Mouse (Mus musculus) stomach, postnatal 0 days (tissue): ENCODE measurements around the gene Gm15155. TPM values are rescaled to one million over a fixed set of nuclear protein-coding genes. Genes with fewer than 3 reads are reported as not detected.
"Not testable (repeated sequence)": the region's sequence is repeated elsewhere in the genome, so short reads cannot be mapped to it uniquely, and the experiment has no call there.

ENCODE experiments used
- ATAC-seq: fragments of 200-750 bp; cut with Nextera tagmentation; 2 replicates; pipeline ENCODE4 v1.8.0; 2017; ENCODE audit not compliant: low FRiP score, low TSS enrichment
- DNase-seq: peaks from one replicate; pipeline ENCODE4 v3.0.0-alpha.2; 2016; ENCODE audit warnings: low spot score
- H3K27ac ChIP-seq: fragments of 300-500 bp; sonication (generic); replicated peaks from 2 replicates; pipeline ENCODE4 v1.5.1; 2014; ENCODE audit warnings: mild to moderate bottlenecking, control low read depth
- H3K27me3 ChIP-seq: fragments of 300-500 bp; sonication (generic); 2 replicates; pipeline ENCODE4 v1.6.1; 2014; ENCODE audit warnings: low read length; ENCODE audit not compliant: control insufficient read depth, insufficient read depth
- H3K36me3 ChIP-seq: fragments of 300-500 bp; sonication (generic); 2 replicates; pipeline ENCODE4 v1.6.1; 2014; ENCODE audit warnings: low read length, mixed read lengths; ENCODE audit not compliant: control insufficient read depth, insufficient read depth
- H3K4me1 ChIP-seq: fragments of 300-500 bp; sonication (generic); replicated peaks from 2 replicates; pipeline ENCODE4 v1.6.1; 2014; ENCODE audit warnings: antibody characterized with exemption; ENCODE audit not compliant: control insufficient read depth, insufficient read depth
- H3K4me2 ChIP-seq: fragments of 300-500 bp; sonication (generic); replicated peaks from 2 replicates; pipeline ENCODE4 v1.6.1; 2014; ENCODE audit warnings: low read depth, mild to moderate bottlenecking, control low read depth, moderate library complexity
- H3K4me3 ChIP-seq: fragments of 300-500 bp; sonication (generic); 2 replicates; pipeline ENCODE4 v1.5.1; 2014; ENCODE audit warnings: low read depth, low read length, control low read depth
- H3K9ac ChIP-seq: fragments of 300-500 bp; sonication (generic); 2 replicates; pipeline ENCODE4 v1.6.1; 2014; ENCODE audit warnings: mild to moderate bottlenecking, low read length, control low read depth, mixed read lengths
- H3K9me3 ChIP-seq: fragments of 300-500 bp; sonication (generic); 2 replicates; pipeline ENCODE4 v1.6.1; 2016; ENCODE audit warnings: low read length; ENCODE audit not compliant: control insufficient read depth
- CTCF ChIP-seq: IDR thresholded peaks from 2 replicates; pipeline ENCODE4 v1.5.1; 2016; ENCODE audit warnings: antibody characterized with exemption, low read depth, mild to moderate bottlenecking, moderate library complexity
- EP300 ChIP-seq: optimal IDR thresholded peaks from 2 replicates; pipeline ENCODE3; 2016; ENCODE audit warnings: antibody characterized with exemption
- WGBS: fragments of 180-500 bp; shearing (Covaris S2); extraction: QIAGEN DNeasy Blood & Tissue Kit; methylation state at CpG from one replicate; pipeline ENCODE4 v1.1.7; 2014; 5-methylcytosine and 5-hydroxymethylcytosine counted together
- polyA plus RNA-seq: library from polyadenylated mRNA; unstranded; fragments of >200 nt; fragmentation: Nextera tagmentation; extraction: Ambion mirVana; gene quantifications from 2 replicates; pipeline ENCODE4 v1.2.1, GENCODE M21; 2015

Gene Gm15155
- polyA plus RNA-seq, 1 experiment from 2014 or later: not detected

GRCm38 (mm10) chrX:155625671-155626196, 1.2 kb downstream of the Gm15155 start:
- H3K9ac ChIP-seq: no peak overlapping the region
- TF ChIP-seq CTCF: no peak
- no peak for TF ChIP-seq EP300
- H3K4me2 ChIP-seq: peak overlapping the region; percentile 11; the same call in 1 of the 2 replicates
- H3K4me3 ChIP-seq: no peak overlapping the region
- H3K27me3 ChIP-seq: no peaks in the 10 kb centered on the region
- ATAC-seq: no peak
- H3K36me3 ChIP-seq: no peaks in the 10 kb centered on the region
- no peaks in the 10 kb centered on the region for H3K4me1 ChIP-seq
- H3K27ac ChIP-seq: no peak overlapping the region
- no peak for DNase-seq
- WGBS: 8% methylated on average over 13 of the region's 13 CpGs
- no peaks in the 10 kb centered on the region for H3K9me3 ChIP-seq

GRCm38 (mm10) chrX:155643975-155644374, 19.4 kb downstream of the Gm15155 start:
- 20% methylated on average over 1 of the region's 1 CpGs for WGBS
- Histone ChIP-seq H3K4me2 (no peak overlapping the region), H3K27ac (no peak overlapping the region), H3K36me3 (no peaks in the 10 kb centered on the region), H3K9ac (no peak overlapping the region), H3K9me3 (no peaks in the 10 kb centered on the region), H3K27me3 (no peaks in the 10 kb centered on the region), H3K4me3 (no peak overlapping the region), H3K4me1 (no peaks in the 10 kb centered on the region)
- no peak for ATAC-seq
- DNase-seq: no peak
- peak; percentile 78 for TF ChIP-seq CTCF
- no peak for TF ChIP-seq EP300

DNA sequence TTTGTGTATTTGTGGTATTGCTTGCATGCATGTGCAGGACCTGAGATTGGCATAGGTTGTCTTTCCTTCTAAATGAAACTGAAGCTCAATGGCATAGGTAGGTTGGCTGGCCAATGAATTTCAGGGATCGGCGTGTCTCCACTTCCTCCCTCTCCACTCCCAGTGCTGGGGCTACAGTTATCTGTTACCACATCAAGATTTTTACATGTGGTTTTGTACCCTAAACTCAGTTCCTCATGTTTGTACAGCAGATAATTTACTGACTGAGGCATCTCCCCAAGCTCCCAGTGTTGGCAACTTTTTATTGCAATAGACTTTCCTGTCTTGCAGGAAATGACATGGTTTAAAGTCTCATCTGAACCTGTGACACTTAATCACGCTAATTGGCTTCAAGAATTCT, 21.4 kb downstream of the Gm15155 start:
- Histone ChIP-seq H3K4me1 (no peaks in the 10 kb centered on the region), H3K4me2 (no peak overlapping the region), H3K9ac (no peak overlapping the region), H3K27me3 (no peaks in the 10 kb centered on the region), H3K27ac (no peak overlapping the region), H3K4me3 (no peak overlapping the region), H3K9me3 (no peaks in the 10 kb centered on the region), H3K36me3 (no peaks in the 10 kb centered on the region)
- 85% methylated on average over 3 of the region's 3 CpGs for WGBS
- no peak for DNase-seq
- TF ChIP-seq EP300 (no peak), CTCF (no peak)
- ATAC-seq: no peak

DNA sequence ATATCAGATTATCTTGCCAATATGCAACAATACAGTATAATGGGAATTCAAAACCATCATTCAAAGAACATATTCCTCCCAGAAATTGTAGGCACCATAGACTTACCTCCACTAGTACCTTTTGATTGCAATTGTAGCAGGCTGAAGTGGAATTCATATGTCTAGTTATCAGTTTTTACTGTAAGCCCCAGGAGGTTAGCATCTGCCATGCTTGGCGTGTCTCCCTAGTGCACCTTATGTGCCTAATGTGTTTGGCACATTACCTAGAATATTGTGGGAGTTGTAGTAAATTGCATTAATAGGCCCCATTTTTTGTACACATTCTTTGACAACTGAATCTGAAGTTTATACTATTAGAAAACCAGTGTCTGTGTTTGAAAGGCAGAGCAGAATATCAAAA, 33.4 kb downstream of the Gm15155 start:
- Histone ChIP-seq H3K4me1 (no peaks in the 10 kb centered on the region), H3K4me2 (no peak overlapping the region), H3K36me3 (no peaks in the 10 kb centered on the region), H3K9me3 (no peaks in the 10 kb centered on the region), H3K4me3 (no peak overlapping the region), H3K9ac (no peak overlapping the region), H3K27me3 (no peaks in the 10 kb centered on the region), H3K27ac (no peak overlapping the region)
- ATAC-seq (no peak), DNase-seq (no peak)
- WGBS: 82% methylated on average over 1 of the region's 1 CpGs
- no peak for TF ChIP-seq CTCF
- no peak for TF ChIP-seq EP300

GRCm38 (mm10) chrX:155690440-155690839, 65.9 kb downstream of the Gm15155 start:
- not testable (repeated sequence) for H3K27me3 ChIP-seq, H3K4me2 ChIP-seq

GRCm38 (mm10) chrX:155724157-155724556, 99.6 kb downstream of the Gm15155 start:
- H3K4me1 ChIP-seq: no peaks in the 10 kb centered on the region
- TF ChIP-seq EP300 (no peak), CTCF (no peak)
- 80% methylated on average over 3 of the region's 3 CpGs for WGBS
- H3K4me2 ChIP-seq: no peak overlapping the region
- no peaks in the 10 kb centered on the region for H3K9me3 ChIP-seq
- H3K36me3 ChIP-seq: no peaks in the 10 kb centered on the region
- H3K4me3 ChIP-seq: no peak overlapping the region
- DNase-seq (no peak), ATAC-seq (no peak)
- H3K27me3 ChIP-seq: no peaks in the 10 kb centered on the region
- H3K27ac ChIP-seq: no peak overlapping the region
- no peak overlapping the region for H3K9ac ChIP-seq

More at GRCm38 (mm10) chrX:155690440-155690839, 65.9 kb downstream of the Gm15155 start:
- not testable (repeated sequence) for DNase-seq, H3K4me1 ChIP-seq, ATAC-seq, H3K9me3 ChIP-seq, H3K27ac ChIP-seq, H3K4me3 ChIP-seq, H3K36me3 ChIP-seq, H3K9ac ChIP-seq
- WGBS: 83% methylated on average over 1 of the region's 1 CpGs
